Comparison of ENCODE assay signal across 35 mouse cellular contexts in genomic region chr16:5250891-5251290, GRCm38 (mm10). TPM values are rescaled to one million over a fixed set of nuclear protein-coding genes. Genes with fewer than 3 reads are reported as not detected.
"Had no signal": no experiment of that assay in that cellular context is flagged by ENCODE, and none has a peak within 500 bp of the region (broad histone marks: within the 10 kb centered on the region; RNA-seq: fewer than 3 reads in every experiment).

No protein-coding gene starts in this region.

- H3K4me2 ChIP-seq: limb, embryonic 12.5 days; limb, embryonic 13.5 days; limb, embryonic 15.5 days; liver, embryonic 11.5 days; liver, embryonic 12.5 days; liver, embryonic 13.5 days; liver, embryonic 15.5 days; lung, embryonic 14.5 days; lung, embryonic 15.5 days; midbrain, embryonic 11.5 days; midbrain, embryonic 12.5 days; midbrain, embryonic 13.5 days; midbrain, embryonic 15.5 days; neural tube, embryonic 12.5 days had no signal

- H3K4me3 ChIP-seq: limb, embryonic 10.5 days; limb, embryonic 12.5 days; limb, embryonic 13.5 days; limb, embryonic 15.5 days; liver, embryonic 12.5 days; liver, embryonic 13.5 days; liver, embryonic 15.5 days; lung, embryonic 15.5 days; megakaryocyte, embryonic 14.5 days; midbrain, embryonic 10.5 days; midbrain, embryonic 12.5 days; midbrain, embryonic 13.5 days; midbrain, embryonic 15.5 days; myocyte; neural tube, embryonic 12.5 days had no signal

- ATAC-seq: liver, embryonic 12.5 days; liver, postnatal 0 days; midbrain, embryonic 13.5 days; midbrain, embryonic 15.5 days; midbrain, embryonic 16.5 days had no signal

- H3K9me3 ChIP-seq: limb, embryonic 10.5 days; limb, embryonic 12.5 days; limb, embryonic 13.5 days; limb, embryonic 15.5 days; liver, embryonic 12.5 days; liver, embryonic 13.5 days; liver, embryonic 15.5 days; lung, embryonic 15.5 days; megakaryocyte, embryonic 14.5 days; midbrain, embryonic 10.5 days; midbrain, embryonic 12.5 days; midbrain, embryonic 13.5 days; midbrain, embryonic 15.5 days; neural tube, embryonic 12.5 days had no signal

- H3K27me3 ChIP-seq: limb, embryonic 12.5 days; limb, embryonic 13.5 days; limb, embryonic 15.5 days; liver, embryonic 12.5 days; liver, embryonic 13.5 days; liver, embryonic 15.5 days; lung, embryonic 15.5 days; megakaryocyte, embryonic 14.5 days; midbrain, embryonic 12.5 days; midbrain, embryonic 13.5 days; midbrain, embryonic 15.5 days; neural tube, embryonic 12.5 days had no signal

- DNase-seq: left cerebral cortex, postnatal 4 days; liver; liver, embryonic 13.5 days; liver, postnatal 0 days; lung, adult 18-20 months; lung, adult 2 months; lung, embryonic 14.5 days; lung, postnatal 10 days; lung, postnatal 14 days; lung, postnatal 36 days; lung, postnatal 4 days; midbrain, embryonic 14.5 days had no signal

- H3K9ac ChIP-seq: limb, embryonic 12.5 days; limb, embryonic 13.5 days; limb, embryonic 15.5 days; liver, embryonic 12.5 days; liver, embryonic 13.5 days; liver, embryonic 14.5 days; liver, embryonic 15.5 days; liver, postnatal 0 days; lung, embryonic 14.5 days; lung, embryonic 15.5 days; midbrain, embryonic 12.5 days; midbrain, embryonic 13.5 days; midbrain, embryonic 15.5 days; neural tube, embryonic 12.5 days had no signal

- H3K27ac ChIP-seq: limb, embryonic 10.5 days; limb, embryonic 12.5 days; limb, embryonic 13.5 days; limb, embryonic 15.5 days; liver, embryonic 12.5 days; liver, embryonic 13.5 days; liver, embryonic 14.5 days; liver, embryonic 15.5 days; lung, embryonic 15.5 days; macrophage; midbrain, embryonic 10.5 days; midbrain, embryonic 12.5 days; midbrain, embryonic 13.5 days; midbrain, embryonic 15.5 days; neural tube, embryonic 12.5 days had no signal

RNA-seq across cellular contexts. Expression of gene AU021092, which starts 28.8 kb away (rescaled TPM):
- total RNA-seq: megakaryocyte progenitor cell, adult 5-6 weeks; megakaryocyte, adult 5-6 weeks; megakaryocyte-erythroid progenitor cell, adult 5-6 weeks; monocyte, adult 5-6 weeks had no signal
- polyA plus RNA-seq: macrophage had no signal
